Mouse (Mus musculus) intestine, embryonic 16.5 days (tissue): ENCODE measurements around the gene Nxpe3. TPM values are rescaled to one million over a fixed set of nuclear protein-coding genes. Genes with fewer than 3 reads are reported as not detected.
A peak's percentile ranks its signal among the peaks of the same experiment; 100 is the strongest.
"Not testable (repeated sequence)": the region's sequence is repeated elsewhere in the genome, so short reads cannot be mapped to it uniquely, and the experiment has no call there.

Source experiments
- ATAC-seq: fragments of 200-750 bp; cut with Nextera tagmentation; 2 replicates; pipeline ENCODE4 v1.8.0; 2017; ENCODE audit warnings: moderate TSS enrichment, moderate library complexity
- H3K27ac ChIP-seq: fragments of 300-500 bp; sonication (generic); 2 replicates; pipeline ENCODE4 v1.5.1; 2014; ENCODE audit warnings: mild to moderate bottlenecking, low read length
- H3K27me3 ChIP-seq: fragments of 300-500 bp; sonication (generic); replicated peaks from 2 replicates; pipeline ENCODE4 v1.6.1; 2014; ENCODE audit warnings: low read length, control low read depth, mixed read lengths; ENCODE audit not compliant: control insufficient read depth, insufficient read depth
- H3K36me3 ChIP-seq: fragments of 300-500 bp; sonication (generic); 2 replicates; pipeline ENCODE4 v1.6.1; 2014; ENCODE audit warnings: low read length, control low read depth; ENCODE audit not compliant: control insufficient read depth, insufficient read depth
- H3K4me1 ChIP-seq: fragments of 300-500 bp; sonication (generic); 2 replicates; pipeline ENCODE4 v1.6.1; 2014; ENCODE audit warnings: low read length, control low read depth, mixed read lengths; ENCODE audit not compliant: control insufficient read depth, insufficient read depth
- H3K4me2 ChIP-seq: fragments of 300-500 bp; sonication (generic); 2 replicates; pipeline ENCODE4 v1.6.1; 2014; ENCODE audit warnings: low read depth, low read length, control low read depth
- H3K4me3 ChIP-seq: fragments of 300-500 bp; sonication (generic); 2 replicates; pipeline ENCODE4 v1.5.1; 2014; ENCODE audit warnings: mild to moderate bottlenecking, low read length
- H3K9ac ChIP-seq: fragments of 300-500 bp; sonication (generic); 2 replicates; pipeline ENCODE4 v1.6.1; 2014; ENCODE audit warnings: low read depth, low read length
- H3K9me3 ChIP-seq: fragments of 300-500 bp; sonication (generic); 2 replicates; pipeline ENCODE4 v1.6.1; 2016; ENCODE audit warnings: low read length, control low read depth; ENCODE audit not compliant: control insufficient read depth
- WGBS: fragments of 180-500 bp; shearing (Covaris S2); extraction: QIAGEN DNeasy Blood & Tissue Kit; methylation state at CpG from one replicate; pipeline ENCODE4 v1.1.7; 2014; 5-methylcytosine and 5-hydroxymethylcytosine counted together
- polyA plus RNA-seq: library from polyadenylated mRNA; unstranded; fragments of >200 nt; fragmentation: Nextera tagmentation; extraction: Ambion mirVana; gene quantifications from 2 replicates; pipeline ENCODE4 v1.2.1, GENCODE M21; 2015

The Nxpe3 gene
- polyA plus RNA-seq, 1 experiment from 2014 or later = 1.7 TPM

DNA sequence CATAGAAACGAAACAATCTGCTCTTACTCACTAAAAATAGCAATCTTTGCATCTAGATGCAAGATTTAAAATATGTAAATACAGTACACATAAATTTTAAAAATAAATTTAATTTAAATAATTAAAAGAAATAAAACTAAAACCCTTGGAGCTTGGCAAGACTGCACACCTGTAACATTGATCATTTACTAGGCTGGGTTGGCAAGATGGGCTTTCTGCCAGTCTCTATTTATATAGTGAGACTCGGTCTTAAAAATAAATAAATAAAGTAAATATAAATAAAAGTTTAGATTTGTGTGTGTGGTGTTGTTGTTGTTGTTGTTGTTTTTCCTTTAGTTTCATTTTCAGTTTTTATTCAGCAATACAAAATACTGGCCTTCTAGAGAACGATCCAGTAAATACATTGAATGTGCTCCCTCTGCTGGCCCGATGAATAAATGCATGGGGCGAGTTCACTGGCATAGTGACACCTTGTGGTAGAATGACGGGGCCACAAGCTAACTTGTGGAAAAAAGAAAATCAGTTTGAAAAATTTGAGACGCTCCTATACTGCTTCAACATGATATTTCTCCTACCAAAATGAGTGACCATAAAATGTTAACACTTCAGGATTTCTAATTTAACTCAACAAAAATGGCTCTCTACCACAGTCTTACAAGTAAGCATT, 31.8 kb downstream of the Nxpe3 start:
- ATAC-seq = peak; percentile 49; the same call in 1 of the 2 replicates
- Histone ChIP-seq H3K4me1 (no peaks in the 10 kb centered on the region), H3K9ac (no peak overlapping the region), H3K36me3 (no peaks in the 10 kb centered on the region), H3K9me3 (no peaks in the 10 kb centered on the region), H3K27ac (no peak overlapping the region), H3K27me3 (no peaks in the 10 kb centered on the region), H3K4me3 (no peak overlapping the region), H3K4me2 (no peak overlapping the region)
- 23% methylated on average over 7 of the region's 7 CpGs for WGBS

DNA sequence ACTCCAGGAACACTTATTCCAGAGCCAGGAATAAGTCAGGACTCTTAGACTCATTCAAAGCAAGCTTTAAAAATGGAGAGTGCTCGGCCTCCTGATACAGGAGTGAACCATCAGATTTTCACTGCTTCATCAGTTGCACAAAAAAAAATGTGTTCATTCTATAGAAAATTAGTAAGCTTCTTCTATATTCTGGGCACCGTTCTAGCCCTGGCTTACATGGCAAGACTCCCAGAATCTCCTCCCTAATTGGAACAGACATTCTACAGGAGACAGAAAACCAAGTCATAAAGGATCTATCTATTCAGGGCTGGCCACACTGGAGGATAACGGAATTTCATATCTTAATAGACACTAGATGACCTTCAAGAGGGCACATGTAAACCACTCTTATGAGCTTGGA, 34.0 kb downstream of the Nxpe3 start:
- no peak overlapping the region for H3K27ac ChIP-seq
- no peaks in the 10 kb centered on the region for H3K9me3 ChIP-seq
- no peak overlapping the region for H3K4me3 ChIP-seq
- no peaks in the 10 kb centered on the region for H3K27me3 ChIP-seq
- no peaks in the 10 kb centered on the region for H3K36me3 ChIP-seq
- no peak overlapping the region for H3K4me2 ChIP-seq
- no peak overlapping the region for H3K9ac ChIP-seq
- H3K4me1 ChIP-seq = no peaks in the 10 kb centered on the region
- ATAC-seq = no peak
- WGBS = 87% methylated on average over 3 of the region's 3 CpGs

DNA sequence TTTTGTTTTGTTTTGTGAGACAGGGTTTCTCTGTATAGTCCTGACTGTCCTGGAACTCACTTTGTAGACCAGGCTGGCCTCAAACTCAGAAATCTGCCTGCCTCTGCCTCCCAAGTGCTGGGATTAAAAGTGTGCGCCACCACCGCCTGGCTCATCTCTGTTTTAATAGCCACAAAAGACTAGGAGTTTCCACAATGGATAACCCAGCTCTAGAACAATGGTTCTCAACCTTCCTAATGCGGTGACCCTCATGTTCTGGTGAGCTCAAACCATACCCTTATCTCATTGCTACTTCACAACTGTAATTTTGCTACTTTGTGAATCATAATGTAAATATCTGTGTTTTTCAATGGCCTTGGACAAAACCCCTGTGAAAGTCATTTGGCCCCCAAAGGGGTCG, 35.7 kb downstream of the Nxpe3 start:
- H3K9ac ChIP-seq, H3K4me1 ChIP-seq, H3K4me3 ChIP-seq, H3K27me3 ChIP-seq, H3K27ac ChIP-seq, ATAC-seq, H3K36me3 ChIP-seq, H3K9me3 ChIP-seq, H3K4me2 ChIP-seq: not testable (repeated sequence)
- 96% methylated on average over 4 of the region's 4 CpGs for WGBS

DNA sequence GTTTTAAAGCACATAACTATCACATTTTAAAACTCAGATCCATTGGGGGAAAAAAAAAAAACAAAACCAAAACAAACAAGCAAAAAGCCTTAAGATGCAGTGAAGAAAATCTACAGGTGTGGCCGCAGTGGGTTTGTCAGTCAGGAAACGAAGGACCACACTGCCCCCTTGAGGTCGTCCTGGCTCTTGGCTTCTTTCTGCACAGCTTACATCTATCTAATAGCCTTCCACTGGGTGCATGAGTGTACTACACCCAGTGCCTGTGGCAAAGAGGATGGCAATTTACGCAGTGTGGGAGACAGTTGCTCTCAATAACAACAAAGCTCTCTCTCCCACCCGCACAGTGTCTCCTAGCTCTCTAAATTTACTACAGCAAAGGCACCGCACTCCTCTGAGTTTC, 36.6 kb downstream of the Nxpe3 start:
- peak; percentile 56 for ATAC-seq
- 67% methylated on average over 6 of the region's 6 CpGs for WGBS

DNA sequence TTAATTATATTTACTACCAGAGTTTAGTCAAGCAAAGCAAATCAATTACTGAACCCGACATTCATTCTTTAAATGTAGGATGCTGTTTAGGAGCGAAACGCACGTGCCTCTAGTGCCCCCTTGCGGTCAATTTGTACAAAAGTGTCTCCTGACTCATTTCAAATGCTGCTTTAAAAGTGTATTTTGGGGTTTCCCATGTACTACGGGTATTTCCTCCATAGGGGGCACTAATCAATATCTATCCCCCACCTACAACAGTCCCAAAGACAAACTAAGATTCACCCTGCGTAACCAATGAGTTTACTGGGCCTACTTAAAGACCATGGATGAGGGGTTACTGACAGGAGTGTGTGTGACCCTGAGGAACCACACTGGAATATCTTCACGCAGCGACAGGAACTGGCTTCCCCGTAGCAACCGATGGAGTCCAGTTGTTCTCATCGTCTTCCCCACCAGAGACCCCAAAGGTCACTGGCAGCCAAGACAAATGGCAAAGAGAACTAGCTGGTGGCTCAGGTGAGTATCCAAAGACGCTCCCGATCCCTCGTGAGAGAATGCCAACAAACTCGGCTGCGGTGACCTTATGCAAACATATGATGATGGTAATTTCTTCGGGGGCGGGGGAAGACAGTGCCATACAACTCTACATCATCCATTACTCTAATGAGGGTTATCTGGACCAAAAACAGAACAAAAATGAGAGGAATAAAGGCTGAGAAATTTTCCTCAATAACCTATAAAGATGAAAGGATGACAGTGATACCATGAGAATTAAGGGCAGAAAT, 42.0 kb downstream of the Nxpe3 start:
- H3K27ac ChIP-seq = no peak overlapping the region
- H3K27me3 ChIP-seq = no peaks in the 10 kb centered on the region
- peak; percentile 68 for ATAC-seq
- no peaks in the 10 kb centered on the region for H3K4me1 ChIP-seq
- no peak overlapping the region for H3K9ac ChIP-seq
- H3K9me3 ChIP-seq = no peaks in the 10 kb centered on the region
- no peaks in the 10 kb centered on the region for H3K36me3 ChIP-seq
- H3K4me3 ChIP-seq = no peak overlapping the region
- WGBS = 51% methylated on average over 19 of the region's 19 CpGs
- no peak overlapping the region for H3K4me2 ChIP-seq

More for the DNA sequence above, 36.6 kb downstream of the Nxpe3 start:
- Histone ChIP-seq H3K9me3 (no peaks in the 10 kb centered on the region), H3K36me3 (no peaks in the 10 kb centered on the region), H3K4me3 (no peak overlapping the region), H3K9ac (no peak overlapping the region), H3K27me3 (no peaks in the 10 kb centered on the region), H3K27ac (no peak overlapping the region), H3K4me2 (no peak overlapping the region), H3K4me1 (no peaks in the 10 kb centered on the region)

DNA sequence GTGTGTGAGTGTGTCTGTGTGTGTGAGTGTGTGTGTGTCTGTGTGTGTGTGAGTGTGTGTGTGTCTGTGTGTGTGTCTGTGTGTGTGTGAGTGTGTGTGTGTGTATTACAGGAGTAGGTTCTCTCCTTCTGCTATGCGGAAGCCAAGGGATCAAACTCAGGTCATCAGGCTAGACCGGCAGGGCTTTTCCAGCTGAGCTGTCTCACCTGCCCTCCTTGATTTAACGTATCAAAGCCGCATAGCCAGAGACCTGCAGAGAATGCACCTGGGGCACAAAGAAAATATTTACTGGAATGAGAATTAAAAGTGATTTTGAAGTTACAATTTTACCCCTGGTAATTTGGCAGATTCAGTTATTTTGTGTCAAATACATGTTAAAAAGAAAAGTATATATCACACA, 42.6 kb downstream of the Nxpe3 start:
- no peak overlapping the region for H3K9ac ChIP-seq
- ATAC-seq = no peak
- no peaks in the 10 kb centered on the region for H3K27me3 ChIP-seq
- no peaks in the 10 kb centered on the region for H3K9me3 ChIP-seq
- no peaks in the 10 kb centered on the region for H3K4me1 ChIP-seq
- no peak overlapping the region for H3K4me3 ChIP-seq
- H3K27ac ChIP-seq = no peak overlapping the region
- H3K36me3 ChIP-seq = no peaks in the 10 kb centered on the region
- 43% methylated on average over 4 of the region's 4 CpGs for WGBS
- H3K4me2 ChIP-seq = no peak overlapping the region

DNA sequence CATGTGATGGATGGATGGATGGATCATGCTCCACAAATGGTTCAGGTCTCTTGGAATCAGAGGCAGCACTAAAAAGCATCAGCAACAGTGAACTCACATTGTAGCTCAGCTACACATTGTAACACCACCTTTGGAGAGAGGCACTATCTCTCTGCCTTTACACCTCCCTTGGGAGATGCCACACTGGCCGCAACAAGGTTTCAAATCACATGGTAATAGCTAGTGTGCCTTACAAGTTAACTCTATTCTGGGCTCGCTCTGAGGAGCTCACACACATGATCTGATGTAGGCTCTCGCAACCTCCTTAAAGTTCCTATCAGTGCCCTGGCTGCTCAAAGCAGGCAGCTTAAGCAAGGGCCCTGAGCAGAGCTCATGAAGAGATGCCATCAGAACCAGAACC, 44.6 kb downstream of the Nxpe3 start:
- Histone ChIP-seq H3K4me2 (no peak overlapping the region), H3K9ac (no peak overlapping the region), H3K9me3 (no peaks in the 10 kb centered on the region), H3K27ac (no peak overlapping the region), H3K4me1 (no peaks in the 10 kb centered on the region), H3K27me3 (no peaks in the 10 kb centered on the region), H3K36me3 (no peaks in the 10 kb centered on the region), H3K4me3 (no peak overlapping the region)
- ATAC-seq = no peak
- WGBS = 95% methylated on average over 3 of the region's 3 CpGs

DNA sequence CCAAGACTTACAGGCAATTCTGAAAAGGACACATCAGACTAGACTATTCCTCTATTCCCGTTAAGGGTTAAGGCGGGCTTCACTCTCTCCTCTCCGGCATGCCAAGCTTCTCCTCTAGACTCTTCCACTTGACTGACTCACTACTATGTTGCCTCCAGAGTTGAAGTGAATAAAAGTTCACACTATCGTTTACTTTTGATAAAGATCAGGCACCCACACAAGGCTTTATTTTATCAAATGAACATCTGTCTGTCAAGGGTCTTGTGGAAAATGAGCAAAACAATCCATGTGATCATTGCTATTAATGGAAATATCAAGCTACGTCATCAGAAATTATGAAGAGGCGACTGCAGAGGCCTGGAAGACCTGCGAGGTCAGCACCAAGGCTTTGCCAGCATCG, 47.4 kb downstream of the Nxpe3 start:
- H3K27me3 ChIP-seq = no peaks in the 10 kb centered on the region
- H3K36me3 ChIP-seq = peaks cover 7% of the 10 kb centered on the region; the same call in 1 of the 2 replicates
- no peak overlapping the region for H3K4me3 ChIP-seq
- no peak overlapping the region for H3K9ac ChIP-seq
- no peaks in the 10 kb centered on the region for H3K4me1 ChIP-seq
- 79% methylated on average over 8 of the region's 8 CpGs for WGBS
- no peaks in the 10 kb centered on the region for H3K9me3 ChIP-seq
- no peak overlapping the region for H3K27ac ChIP-seq
- no peak overlapping the region for H3K4me2 ChIP-seq
- no peak for ATAC-seq

DNA sequence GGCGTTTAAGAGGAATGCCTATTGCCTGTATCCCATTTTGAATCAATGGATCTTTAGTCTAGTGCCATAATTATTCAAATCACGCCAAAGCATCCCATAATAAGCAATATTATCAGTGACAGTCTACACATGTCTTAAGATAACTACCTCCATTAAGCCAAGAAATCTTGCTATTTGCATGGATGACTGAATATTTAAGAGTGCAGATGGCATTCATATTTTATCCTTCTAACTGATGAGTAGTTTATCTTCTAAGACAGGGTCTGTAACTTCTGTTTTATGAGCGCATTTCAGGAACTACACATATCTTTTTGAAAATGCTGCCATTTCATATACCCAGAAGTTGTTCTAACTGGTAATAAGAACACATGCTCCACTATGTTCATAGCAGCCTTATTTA, 50.2 kb downstream of the Nxpe3 start:
- no peaks in the 10 kb centered on the region for H3K9me3 ChIP-seq

More for the DNA sequence above, 50.2 kb downstream of the Nxpe3 start:
- no peak overlapping the region for H3K4me2 ChIP-seq
- ATAC-seq = no peak
- no peak overlapping the region for H3K9ac ChIP-seq
- H3K4me3 ChIP-seq = no peak overlapping the region
- peaks cover 7% of the 10 kb centered on the region; the same call in 1 of the 2 replicates for H3K36me3 ChIP-seq
- H3K27ac ChIP-seq = no peak overlapping the region
- WGBS = 92% methylated on average over 3 of the region's 3 CpGs
- H3K4me1 ChIP-seq = no peaks in the 10 kb centered on the region
- no peaks in the 10 kb centered on the region for H3K27me3 ChIP-seq
